Mouse (Mus musculus) c-Kit-negative CD71-positive TER-119-positive erythroid progenitor cells, embryonic 14.5 days (primary cell): Measurements from ENCODE around the gene Hs3st4.

ENCODE experiments used
- DNase-seq: peaks from one replicate; pipeline ENCODE4 v3.0.0-alpha.2; 2013; ENCODE audit warnings: low read depth, low spot score

Gene Hs3st4

GRCm38 (mm10) chr7:124341510-124341909, 358.8 kb downstream of the Hs3st4 start:
- DNase-seq: no peak

GRCm38 (mm10) chr7:124347218-124348017, 364.7 kb downstream of the Hs3st4 start:
- DNase-seq: no peak

GRCm38 (mm10) chr7:124354035-124354434, 371.4 kb downstream of the Hs3st4 start:
- DNase-seq: no peak

- no peak for DNase-seq
Measured at GRCm38 (mm10) chr7:124358068-124358467, 375.4 kb downstream of the Hs3st4 start.

- DNase-seq: no peak
Measured at GRCm38 (mm10) chr7:124359836-124360235, 377.2 kb downstream of the Hs3st4 start.

- no peak for DNase-seq
Measured at GRCm38 (mm10) chr7:124372297-124372696, 389.6 kb downstream of the Hs3st4 start.

- no peak for DNase-seq
Measured at GRCm38 (mm10) chr7:124372697-124373096, 390.0 kb downstream of the Hs3st4 start.

- DNase-seq: no peak
Measured at GRCm38 (mm10) chr7:124383489-124383888, 400.8 kb downstream of the Hs3st4 start.

GRCm38 (mm10) chr7:124399184-124399583, 416.5 kb downstream of the Hs3st4 start:
- no peak for DNase-seq

GRCm38 (mm10) chr7:124426951-124427350, 444.3 kb downstream of the Hs3st4 start:
- no peak for DNase-seq
